ENCODE assay signal across 14 mouse cellular contexts in the genomic region with DNA sequence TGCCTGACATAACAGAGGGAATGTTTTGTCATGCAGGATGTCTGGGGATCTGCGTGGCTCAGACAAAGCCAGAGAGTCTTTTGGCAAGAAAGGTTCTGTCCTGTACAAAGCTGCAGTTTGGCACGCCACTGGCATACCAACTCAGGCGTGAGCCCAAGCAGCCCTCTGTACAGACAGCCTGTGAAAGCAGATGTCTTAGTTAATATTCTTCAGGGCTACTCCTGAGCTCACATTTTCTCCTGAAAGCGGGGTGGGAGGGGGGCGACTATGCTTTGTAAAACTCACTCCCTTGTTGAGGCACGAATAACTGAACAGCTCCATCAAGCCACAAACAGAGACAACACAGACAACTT. TPM values are rescaled to one million over a fixed set of nuclear protein-coding genes. Genes with fewer than 3 reads are reported as not detected.
DNase-seq lines count a peak whose midpoint lies in the region; ATAC-seq lines count a peak whose summit lies in the region.
"Had no signal": no experiment of that assay in that cellular context is flagged by ENCODE, and none has a peak within 500 bp of the region (broad histone marks: within the 10 kb centered on the region; RNA-seq: fewer than 3 reads in every experiment).

No protein-coding gene starts in this region.

- peak; percentile 67 to 68 for DNase-seq in cerebellum, postnatal 14 days
- DNase-seq in cerebellum, adult 9-10 months, result no peak
- DNase-seq in Muller cell, postnatal 12 days (ENCODE audit: inconsistent ontology term), result peak; percentile 65
- DNase-seq in frontal cortex, postnatal 14 days (ENCODE audit: low spot score in 2 of 2), result peak; percentile 21 to 61
- no peak for DNase-seq in thymus, postnatal 36 days
- no peak for DNase-seq in urinary bladder, postnatal 10 days (ENCODE audit: low spot score)
- no peak for DNase-seq in adrenal gland, adult 18-20 months (ENCODE audit: low spot score in 2 of 2)
- DNase-seq: adrenal gland, adult 8-10 months; cerebellum, adult 8-10 months; gastrocnemius, postnatal 25 days; kidney, postnatal 14 days; thymus, postnatal 25 days had no signal

- H3K9ac ChIP-seq in midbrain, embryonic 15.5 days, result no peak overlapping the region

- no peaks in the 10 kb centered on the region for H3K36me3 ChIP-seq in midbrain, embryonic 15.5 days (replicated peaks)
- H3K36me3 ChIP-seq: G1E had no signal

- peak overlapping the region; percentile 3 for H3K4me2 ChIP-seq in midbrain, embryonic 15.5 days

- ATAC-seq in midbrain, embryonic 15.5 days (replicated peaks), result peak; percentile 97

- H3K27me3 ChIP-seq in midbrain, embryonic 15.5 days (replicated peaks), result no peaks in the 10 kb centered on the region

- H3K27ac ChIP-seq in midbrain, embryonic 15.5 days, result peak overlapping the region; percentile 76

- H3K9me3 ChIP-seq in midbrain, embryonic 15.5 days, result no peaks in the 10 kb centered on the region
- H3K9me3 ChIP-seq: G1E had no signal

- 30% methylated on average over 6 of the region's 6 CpGs for WGBS in midbrain, embryonic 15.5 days

- H3K4me1 ChIP-seq in midbrain, embryonic 15.5 days, result peaks cover 19% of the 10 kb centered on the region

- H3K4me3 ChIP-seq in midbrain, embryonic 15.5 days, result no peak overlapping the region

RNA-seq across cellular contexts. Expression of a gene that starts 56.3 kb away (rescaled TPM):
- 31.1 and 31.6 TPM in 2 replicates for polyA plus RNA-seq in midbrain, embryonic 15.5 days (2015; fragmentation: Nextera tagmentation; extraction: Ambion mirVana)
- 10 to 100 TPM; 19.2 to 23.4 TPM for total RNA-seq in adrenal gland, adult 18-20 months (2021)

RNA-seq across cellular contexts. Expression of a gene that starts 56.3 kb away (rescaled TPM):
- 25.6 and 28.3 TPM in 2 replicates for polyA plus RNA-seq in midbrain, embryonic 15.5 days (2015; fragmentation: Nextera tagmentation; extraction: Ambion mirVana)
- total RNA-seq in adrenal gland, adult 18-20 months (2021), result 10 to 100 TPM; 17.7 to 21.6 TPM

Comparison
In these comparisons a context has a peak if more than half of its experiments do, and no peak if none do; other contexts are left out.
1. DNase-seq: peak in cerebellum, postnatal 14 days (2 of 2), Muller cell, postnatal 12 days (single experiment) and frontal cortex, postnatal 14 days (2 of 2); none in cerebellum, adult 9-10 months (single experiment), thymus, postnatal 36 days (0 of 2), urinary bladder, postnatal 10 days (single experiment) and adrenal gland, adult 18-20 months (0 of 2).